Mouse (Mus musculus): ENCODE results near the gene Flna. TPM values are rescaled to one million over a fixed set of nuclear protein-coding genes. Genes with fewer than 3 reads are reported as not detected.
A peak's percentile ranks its signal among the peaks of the same experiment; 100 is the strongest.

Gene Flna
- total and polyA plus RNA-seq, 3 experiments = 87.4 to 218 (median 104) TPM

DNA sequence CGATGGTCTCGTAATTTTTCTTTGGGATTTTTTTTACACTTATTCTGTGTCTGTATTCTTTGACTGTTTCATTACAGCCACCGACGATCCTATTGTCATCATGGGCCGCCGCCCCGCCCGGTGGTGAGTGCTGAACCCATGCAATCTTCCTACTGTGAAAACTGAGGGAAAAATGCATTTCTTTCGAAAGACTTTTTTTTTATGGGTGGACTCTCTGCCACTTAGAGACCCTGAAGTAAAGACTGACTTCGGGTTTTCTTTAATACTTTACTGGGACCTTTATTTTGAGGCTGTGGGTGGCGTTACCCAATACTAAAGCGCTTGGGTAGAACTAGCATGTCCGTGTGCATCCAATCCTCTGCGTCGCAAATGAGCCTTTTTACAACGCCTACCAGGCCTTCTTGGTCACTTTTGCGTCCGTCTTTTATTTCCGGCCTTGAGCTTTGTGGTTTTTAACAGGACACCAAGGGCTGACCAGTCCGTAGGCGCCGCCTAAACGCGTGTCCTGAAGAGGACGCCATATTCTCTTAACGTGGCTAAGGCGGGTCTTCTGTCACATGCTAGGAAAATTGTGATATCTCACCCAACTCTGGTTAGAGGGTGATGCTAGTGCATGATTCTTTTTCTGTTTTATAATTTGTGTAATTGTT, 21.4 kb upstream of the Flna start:
- intact Hi-C loops (cut with DNase I) = loop anchor here (2.0 to 5.0 kb wide), 2 partner anchors 26 to 101 kb away; partner anchors contain the start of genes Atp6ap1, Slc10a3 and Ubl4a
- peak; percentile 31 for DNase-seq
- Histone ChIP-seq H3K27ac (peak overlapping the region; percentile 76), H3K4me3 (peak overlapping the region; percentile 66), H3K4me1 (ENCODE audit: control insufficient read depth, insufficient read depth, low read length) (peaks cover 2% of the 10 kb centered on the region), H3K79me2 (replicated peaks; ENCODE audit: control insufficient read depth, insufficient read depth, low read length) (no peaks in the 10 kb centered on the region), H3K9ac (ENCODE audit: low read depth, low read length) (peak overlapping the region; percentile 69), H3K36me3 (ENCODE audit: control insufficient read depth, insufficient read depth, low read length) (peaks cover 5% of the 10 kb centered on the region), H3K27me3 (ENCODE audit: control insufficient read depth, insufficient read depth, low read length) (no peaks in the 10 kb centered on the region)
- 19% methylated on average over 27 of the region's 27 CpGs for WGBS
- TF ChIP-seq POLR2A (IDR thresholded peaks at IDR 0.05; ENCODE audit: insufficient read depth, low read depth, low read length) = 0 out of 2 replicates have a peak, but pooled peaks have one; percentile 6
- TF ChIP-seq EP300 (IDR thresholded peaks at IDR 0.05; ENCODE audit: insufficient read depth, low read depth, low read length) = no peak
- TF ChIP-seq CTCF (IDR thresholded peaks at IDR 0.05) = no peak

DNA sequence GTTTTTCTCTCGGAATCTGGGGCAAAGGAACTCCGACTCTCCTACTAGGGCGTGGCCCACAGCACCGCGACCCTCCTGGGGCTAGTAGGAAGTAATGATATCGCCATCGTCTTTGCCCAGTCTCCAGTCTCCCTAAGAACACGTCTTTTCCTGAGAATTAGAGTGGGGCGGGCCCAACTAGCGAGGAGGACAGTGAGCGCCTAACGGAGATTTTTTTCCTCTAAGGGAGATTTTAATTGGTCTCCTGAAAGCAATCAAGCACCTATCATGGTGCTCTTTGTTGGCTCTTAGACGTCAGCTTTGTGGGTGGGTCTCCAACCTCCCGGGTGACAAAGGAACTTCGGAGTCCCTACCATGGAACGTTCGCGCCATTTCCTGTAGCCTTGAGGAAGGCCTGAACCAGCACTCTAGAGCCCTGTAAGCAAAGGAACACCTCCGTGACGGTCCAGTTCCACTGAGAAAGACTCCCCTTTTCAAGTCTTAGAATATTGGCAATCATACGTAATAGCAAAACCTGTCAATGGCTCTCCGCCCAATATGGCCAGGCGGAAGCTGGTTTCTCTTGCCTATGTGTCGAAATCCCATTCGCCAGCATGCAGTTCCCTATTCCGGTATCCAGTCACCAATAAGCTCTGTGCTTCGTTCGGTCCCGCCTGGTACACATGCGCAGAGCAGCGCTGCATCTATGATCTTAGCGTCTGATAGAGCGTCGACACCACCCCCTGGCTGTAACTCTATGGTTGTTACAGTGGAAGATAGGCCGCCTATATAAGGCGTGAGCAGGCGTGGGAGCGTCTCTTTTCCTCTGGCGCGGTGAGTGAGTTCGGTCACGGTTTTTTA, 20.7 kb upstream of the Flna start, which contains the start of gene Rpl10:
Gene Rpl10 (plus strand): TSS at position 751 of the 840 bp plus-strand sequence.
- H3K4me3 ChIP-seq = peak within 1 kb of the TSS; percentile 66
- no peak; the same call in none of the 2 replicates for TF ChIP-seq EP300 (IDR thresholded peaks at IDR 0.05; ENCODE audit: insufficient read depth, low read depth, low read length)
- TF ChIP-seq CTCF (IDR thresholded peaks at IDR 0.05) = peak; percentile 62
- TF ChIP-seq POLR2A (IDR thresholded peaks at IDR 0.05; ENCODE audit: insufficient read depth, low read depth, low read length) = peak; percentile 98
- H3K79me2 ChIP-seq (replicated peaks; ENCODE audit: control insufficient read depth, insufficient read depth, low read length) = no peaks in the 10 kb centered on the region
- H3K4me1 ChIP-seq (ENCODE audit: control insufficient read depth, insufficient read depth, low read length) = peaks cover 2% of the 10 kb centered on the region
- peak within 1 kb of the TSS; percentile 72 for H3K9ac ChIP-seq (ENCODE audit: low read depth, low read length)
- peak within 1 kb of the TSS; percentile 99 for H3K27ac ChIP-seq
- DNase-seq = peak; percentile 83 to 93
- 17% methylated on average over 42 of the region's 42 CpGs for WGBS
- H3K27me3 ChIP-seq (ENCODE audit: control insufficient read depth, insufficient read depth, low read length) = no peaks in the 10 kb centered on the region
- peaks cover 5% of the 10 kb centered on the region for H3K36me3 ChIP-seq (ENCODE audit: control insufficient read depth, insufficient read depth, low read length)
- intact Hi-C loops (cut with DNase I) = loop anchor here (2.0 to 5.0 kb wide), 2 partner anchors 27 to 102 kb away; partner anchors contain the start of genes Atp6ap1, Slc10a3 and Ubl4a

DNA sequence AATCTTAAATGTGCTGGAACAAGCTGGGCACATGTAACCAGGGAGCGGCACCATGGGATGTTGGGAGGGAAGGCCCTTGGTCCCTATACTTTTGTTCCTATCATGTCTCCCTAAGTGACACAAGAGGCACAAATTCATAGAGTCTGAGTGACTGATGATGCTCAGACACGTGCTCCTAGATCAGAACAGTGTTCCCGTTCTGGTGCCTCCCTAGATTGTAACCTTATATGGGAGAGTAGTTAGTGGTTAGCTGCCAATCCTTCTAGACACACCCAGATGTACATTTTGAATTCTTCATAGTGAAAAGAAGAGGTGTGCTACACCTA, 20.1 kb upstream of the Flna start:
- intact Hi-C loops (cut with DNase I) = loop anchor here (2.0 to 5.0 kb wide), 2 partner anchors 27 to 103 kb away; partner anchors contain the start of genes Atp6ap1, Slc10a3 and Ubl4a
- no peaks in the 10 kb centered on the region for H3K79me2 ChIP-seq (replicated peaks; ENCODE audit: control insufficient read depth, insufficient read depth, low read length)

DNA sequence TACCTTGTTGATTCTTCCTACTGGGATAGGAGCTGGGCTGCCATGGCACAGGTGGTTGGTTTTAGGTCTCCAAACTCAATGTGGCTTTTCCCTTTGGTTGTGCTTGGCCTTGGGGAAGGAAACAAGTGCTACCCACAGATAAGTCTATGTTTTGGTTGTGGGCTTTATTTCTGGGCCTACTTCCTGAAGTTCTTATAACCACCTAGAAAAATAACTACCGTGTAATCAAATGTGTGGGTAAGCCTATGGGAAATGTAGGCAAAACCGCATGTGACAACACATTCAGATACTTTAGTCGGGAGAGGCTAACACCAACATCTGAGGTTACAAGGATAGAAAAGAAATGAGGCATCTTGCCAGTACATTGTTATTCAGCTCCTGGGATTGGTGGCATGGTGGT, 8.1 kb upstream of the Flna start:
- no peak for DNase-seq
- peaks cover 4% of the 10 kb centered on the region; the same call in 1 of the 2 replicates for H3K4me1 ChIP-seq (ENCODE audit: control insufficient read depth, insufficient read depth, low read length)
- H3K79me2 ChIP-seq (replicated peaks; ENCODE audit: control insufficient read depth, insufficient read depth, low read length) = no peaks in the 10 kb centered on the region
- no peaks in the 10 kb centered on the region for H3K36me3 ChIP-seq (ENCODE audit: control insufficient read depth, insufficient read depth, low read length)
- WGBS = 86% methylated on average over 3 of the region's 3 CpGs
- intact Hi-C loops (cut with DNase I) = no loop called here
- TF ChIP-seq POLR2A (IDR thresholded peaks at IDR 0.05; ENCODE audit: insufficient read depth, low read depth, low read length) (no peak), EP300 (IDR thresholded peaks at IDR 0.05; ENCODE audit: insufficient read depth, low read depth, low read length) (no peak), CTCF (IDR thresholded peaks at IDR 0.05) (no peak)
- no peak overlapping the region for H3K4me3 ChIP-seq
- no peak overlapping the region for H3K27ac ChIP-seq
- H3K27me3 ChIP-seq (ENCODE audit: control insufficient read depth, insufficient read depth, low read length) = no peaks in the 10 kb centered on the region
- H3K9ac ChIP-seq (ENCODE audit: low read depth, low read length) = no peak overlapping the region

More for the DNA sequence above, 20.1 kb upstream of the Flna start:
- Histone ChIP-seq H3K36me3 (ENCODE audit: control insufficient read depth, insufficient read depth, low read length) (peaks cover 5% of the 10 kb centered on the region), H3K4me3 (peak overlapping the region; percentile 63), H3K4me1 (ENCODE audit: control insufficient read depth, insufficient read depth, low read length) (peaks cover 2% of the 10 kb centered on the region), H3K9ac (ENCODE audit: low read depth, low read length) (peak overlapping the region; percentile 70), H3K27me3 (ENCODE audit: control insufficient read depth, insufficient read depth, low read length) (no peaks in the 10 kb centered on the region), H3K27ac (peak overlapping the region; percentile 99)
- WGBS = 24% methylated on average over 3 of the region's 3 CpGs
- TF ChIP-seq POLR2A (IDR thresholded peaks at IDR 0.05; ENCODE audit: insufficient read depth, low read depth, low read length) (no peak), EP300 (IDR thresholded peaks at IDR 0.05; ENCODE audit: insufficient read depth, low read depth, low read length) (no peak), CTCF (IDR thresholded peaks at IDR 0.05) (no peak)
- no peak for DNase-seq

DNA sequence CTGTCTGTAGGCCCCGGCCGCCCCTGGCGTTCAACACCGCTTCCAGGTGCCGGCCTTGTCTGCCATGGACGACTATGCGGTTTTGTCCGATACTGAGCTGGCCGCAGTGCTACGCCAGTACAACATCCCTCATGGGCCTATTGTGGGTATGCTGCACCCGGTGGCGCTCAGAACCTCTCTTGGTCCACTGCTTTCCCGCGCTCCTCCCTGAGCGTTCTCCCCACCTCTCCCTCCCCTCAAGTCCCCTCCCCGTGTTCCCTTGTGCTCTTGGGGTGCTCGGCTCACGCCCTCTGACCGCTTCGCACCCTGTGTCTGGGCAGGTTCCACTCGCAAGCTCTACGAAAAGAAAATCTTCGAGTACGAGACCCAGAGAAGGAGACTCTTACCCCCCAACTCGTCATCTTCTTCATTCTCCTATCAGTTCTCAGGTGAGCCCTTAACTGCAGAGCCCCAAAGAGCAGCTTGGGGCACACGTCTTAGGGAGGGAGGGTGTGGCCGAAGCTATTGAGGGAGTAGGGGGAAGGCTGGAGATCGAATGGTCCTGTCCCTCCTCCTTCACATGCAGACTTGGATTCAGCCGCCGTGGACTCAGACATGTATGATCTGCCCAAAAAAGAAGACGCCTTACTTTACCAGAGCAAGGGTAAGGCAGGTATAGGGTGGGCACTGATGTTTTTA, 5.4 kb upstream of the Flna start:
- 23% methylated on average over 31 of the region's 31 CpGs for WGBS
- no peaks in the 10 kb centered on the region for H3K27me3 ChIP-seq (ENCODE audit: control insufficient read depth, insufficient read depth, low read length)
- intact Hi-C loops (cut with DNase I) = no loop called here
- DNase-seq = no peak
- H3K27ac ChIP-seq = peak overlapping the region; percentile 85
- peaks cover 4% of the 10 kb centered on the region; the same call in 1 of the 2 replicates for H3K4me1 ChIP-seq (ENCODE audit: control insufficient read depth, insufficient read depth, low read length)
- peak overlapping the region; percentile 64 for H3K4me3 ChIP-seq
- TF ChIP-seq CTCF (IDR thresholded peaks at IDR 0.05) = no peak
- no peak for TF ChIP-seq EP300 (IDR thresholded peaks at IDR 0.05; ENCODE audit: insufficient read depth, low read depth, low read length)
- TF ChIP-seq POLR2A (IDR thresholded peaks at IDR 0.05; ENCODE audit: insufficient read depth, low read depth, low read length) = no peak
- no peaks in the 10 kb centered on the region for H3K36me3 ChIP-seq (ENCODE audit: control insufficient read depth, insufficient read depth, low read length)
- H3K79me2 ChIP-seq (replicated peaks; ENCODE audit: control insufficient read depth, insufficient read depth, low read length) = no peaks in the 10 kb centered on the region
- peak overlapping the region; percentile 91 for H3K9ac ChIP-seq (ENCODE audit: low read depth, low read length)
